Mouse (Mus musculus): Measurements from ENCODE around the gene Tgm3.

The Tgm3 gene

DNA sequence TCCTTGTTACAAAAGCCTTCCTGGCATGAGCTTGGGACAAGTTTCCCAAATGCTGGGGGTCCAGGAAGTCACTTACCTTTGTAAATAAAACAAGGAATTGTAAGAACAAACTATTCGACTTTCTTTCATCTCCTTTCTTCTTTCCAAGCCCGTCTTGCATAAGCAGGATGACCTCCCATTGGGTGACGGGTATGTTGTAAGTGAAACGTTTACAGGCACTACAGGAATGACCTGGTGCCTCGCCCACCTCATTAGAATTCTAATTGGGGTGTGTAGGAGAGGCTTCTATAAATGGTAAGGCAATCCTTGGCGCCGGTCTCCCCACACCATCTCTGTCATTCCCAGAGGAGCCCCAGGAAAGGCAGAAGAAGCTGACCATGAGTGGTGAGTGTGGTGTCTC lies at the start of gene Tgm3:
TSS of gene Tgm3 (plus strand) at position 324 of the 400 bp plus-strand sequence.
- no peak for DNase-seq (ENCODE audit: low spot score)

DNA sequence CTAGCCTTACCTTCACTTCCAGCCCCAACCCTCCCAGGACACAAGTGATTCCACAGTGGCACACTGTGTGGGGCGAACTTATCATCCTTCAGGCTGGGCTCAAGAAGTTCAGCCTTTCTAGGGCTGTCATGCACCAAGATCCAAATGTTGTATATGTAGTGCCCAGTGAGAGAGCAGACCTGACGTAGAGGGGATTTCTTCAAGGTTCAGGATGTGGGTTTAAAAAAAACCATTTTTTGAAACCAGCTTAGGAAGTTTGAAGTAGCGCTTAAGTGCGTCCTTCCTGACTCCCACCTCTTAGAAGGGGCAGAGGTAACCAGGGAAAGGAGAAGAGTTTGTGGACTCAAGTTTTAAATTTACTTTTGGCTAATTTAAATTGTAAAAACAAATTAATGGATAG lies 31.5 kb upstream of the Tgm3 start:
- DNase-seq (ENCODE audit: low spot score), result no peak

DNA sequence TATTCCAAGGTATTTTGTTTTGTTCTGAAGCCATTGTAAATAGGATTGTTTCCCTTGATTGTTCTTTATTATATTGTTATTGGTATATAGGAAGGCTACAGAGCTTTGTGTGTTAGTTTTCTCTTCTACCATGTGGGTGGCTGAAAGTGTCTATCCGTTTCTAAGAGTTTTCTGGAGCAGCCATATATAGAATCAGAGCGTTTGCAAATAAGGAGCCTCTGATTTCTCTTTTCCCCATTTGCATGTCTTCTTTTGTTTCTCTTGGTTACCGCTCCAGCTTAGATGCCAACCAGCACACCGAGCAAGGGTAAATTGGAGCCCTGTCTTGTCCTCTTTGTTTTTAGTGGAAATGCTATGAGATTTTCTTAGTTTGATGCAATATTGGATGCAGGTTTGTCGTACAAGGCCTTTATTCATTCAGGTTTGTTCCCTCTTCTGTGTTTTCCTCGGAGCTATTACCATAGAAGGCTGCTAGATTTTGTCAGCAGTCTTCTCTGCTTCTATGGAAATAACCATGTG lies 24.6 kb upstream of the Tgm3 start:
- no peak for DNase-seq (ENCODE audit: low spot score)

DNA sequence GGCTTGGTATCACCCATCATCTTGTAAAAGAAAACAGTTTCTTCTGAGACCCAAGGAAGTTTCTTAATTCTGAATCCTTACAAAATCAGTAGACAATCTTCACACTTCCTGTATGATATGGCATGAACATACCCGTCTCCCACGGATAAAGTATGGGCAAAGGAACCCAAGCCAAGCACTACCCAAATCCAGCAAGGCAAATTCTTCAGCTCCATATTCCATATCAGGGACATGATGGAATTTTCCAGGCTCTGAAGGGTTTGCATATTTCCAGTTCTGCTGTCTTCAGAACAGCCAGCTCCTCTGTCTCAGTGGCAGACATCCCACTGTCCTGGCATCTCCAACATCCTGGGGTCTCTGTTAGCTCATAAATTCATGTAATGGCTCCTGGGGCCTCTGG lies 22.5 kb upstream of the Tgm3 start:
- no peak for DNase-seq (ENCODE audit: low spot score)

DNA sequence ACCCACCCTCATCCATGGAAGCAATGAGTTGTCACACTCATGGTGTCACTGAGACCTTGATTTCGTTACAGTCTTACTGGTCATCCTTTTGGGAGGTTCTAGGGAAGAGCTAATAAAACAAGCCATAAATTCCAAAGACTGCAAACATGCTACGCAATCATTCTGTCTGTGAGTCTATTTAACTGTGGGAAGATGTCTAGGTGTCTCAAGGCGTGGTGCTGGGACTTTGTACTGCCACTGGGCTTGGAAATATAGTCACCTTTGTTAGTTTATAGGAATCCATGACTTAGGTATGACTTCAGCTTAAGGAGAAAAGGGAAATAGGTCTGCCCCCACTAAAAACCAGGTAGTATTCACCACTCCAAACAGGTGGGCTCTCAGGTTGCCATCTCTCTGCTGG lies 17.7 kb upstream of the Tgm3 start:
- no peak for DNase-seq (ENCODE audit: low spot score)

DNA sequence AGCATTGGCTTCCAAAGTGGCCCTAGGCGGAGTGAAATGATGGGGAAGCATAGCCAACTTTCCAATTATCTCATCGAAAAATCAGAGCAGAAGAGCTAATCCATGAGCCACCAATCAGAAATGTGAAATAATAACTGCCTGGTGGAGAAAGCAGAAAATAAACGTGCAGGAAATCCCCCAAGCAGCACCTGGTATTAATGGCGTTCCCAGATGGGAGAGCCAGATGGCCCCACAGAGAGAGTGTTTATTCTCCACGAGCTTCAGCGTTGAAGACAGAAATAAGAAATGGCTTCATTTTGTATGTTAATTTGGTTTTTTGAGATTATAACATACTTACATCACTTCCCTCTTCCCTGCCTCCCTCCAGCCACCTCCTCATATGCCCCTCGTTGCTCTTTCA lies 13.7 kb upstream of the Tgm3 start:
- DNase-seq (ENCODE audit: low spot score), result no peak

DNA sequence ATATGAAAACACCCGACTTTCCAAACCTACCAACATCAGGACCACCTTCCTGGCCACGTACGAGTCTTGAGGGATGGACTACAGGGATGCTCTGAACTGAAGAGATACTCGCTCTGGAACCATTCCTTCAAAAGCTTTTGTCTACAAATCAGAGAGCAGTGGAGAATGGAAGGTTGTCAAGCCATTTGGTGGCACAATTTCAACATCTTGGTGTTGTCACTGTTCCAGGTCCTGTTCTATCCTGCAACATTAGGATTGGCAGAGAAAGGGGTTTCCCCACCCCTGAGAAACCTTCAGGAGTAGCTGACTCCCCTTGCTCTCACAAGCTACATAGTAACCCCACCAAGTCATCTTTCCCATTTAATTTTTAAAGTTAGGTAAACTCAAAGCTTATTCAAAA lies 12.9 kb upstream of the Tgm3 start:
- DNase-seq (ENCODE audit: low spot score), result no peak

DNA sequence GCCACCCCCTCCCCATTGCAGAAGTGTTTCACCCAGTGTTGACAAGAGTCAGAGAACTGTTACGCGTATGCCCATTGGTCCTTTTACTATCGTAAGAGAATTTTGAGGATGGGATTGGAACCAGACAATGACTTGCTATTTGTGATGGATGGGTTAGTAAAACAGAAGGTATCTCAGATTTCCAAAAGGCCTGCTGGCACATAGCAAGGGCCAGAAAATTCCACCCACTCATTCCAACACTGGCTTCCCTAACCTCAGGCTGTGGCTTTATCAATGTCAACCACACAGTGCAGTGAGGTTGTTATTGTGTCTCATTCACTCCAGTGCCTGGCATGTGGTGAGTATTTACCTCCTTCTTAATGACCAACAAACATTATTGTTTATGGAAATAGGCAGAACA lies 11.5 kb upstream of the Tgm3 start:
- no peak for DNase-seq (ENCODE audit: low spot score)

DNA sequence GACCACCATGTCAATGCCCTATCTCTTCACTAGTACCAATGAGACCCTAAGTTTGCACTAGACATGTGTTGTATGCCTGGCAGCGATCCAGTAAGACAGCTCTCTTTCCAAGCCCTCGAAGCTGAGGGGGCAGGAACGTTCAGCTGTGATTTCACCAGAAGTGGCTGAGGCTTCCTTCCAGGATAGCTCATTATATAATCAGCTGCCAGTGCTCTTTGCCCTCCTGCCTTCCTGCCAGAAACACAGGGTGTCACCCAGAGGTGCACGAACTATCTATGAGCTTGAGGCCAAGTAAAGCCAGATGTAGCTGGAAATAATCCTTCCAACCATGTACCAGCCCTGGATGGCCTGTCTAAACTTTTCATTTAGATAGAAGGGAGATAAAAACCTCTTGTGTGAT lies 8.1 kb upstream of the Tgm3 start:
- no peak for DNase-seq (ENCODE audit: low spot score)

DNA sequence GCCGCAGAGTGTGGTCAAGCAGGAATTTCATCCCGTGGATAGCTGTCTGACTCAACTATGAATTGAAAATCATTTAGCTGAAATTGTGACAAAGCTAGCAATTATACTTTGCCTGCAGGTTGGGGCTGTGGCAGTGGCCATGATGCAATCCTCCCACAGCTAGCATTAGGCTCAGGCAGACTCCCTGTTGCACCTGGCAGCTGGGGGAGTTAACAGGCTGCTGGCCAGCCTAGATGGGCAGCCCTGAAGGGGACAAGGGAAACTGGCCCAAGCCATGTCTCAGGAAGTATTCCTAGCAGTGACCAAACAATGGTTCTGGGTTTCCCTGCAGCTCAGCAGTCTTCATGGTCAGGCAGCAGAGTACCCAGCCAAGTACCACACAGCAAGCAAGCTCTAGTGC lies 2.8 kb upstream of the Tgm3 start:
- no peak for DNase-seq (ENCODE audit: low spot score)

DNA sequence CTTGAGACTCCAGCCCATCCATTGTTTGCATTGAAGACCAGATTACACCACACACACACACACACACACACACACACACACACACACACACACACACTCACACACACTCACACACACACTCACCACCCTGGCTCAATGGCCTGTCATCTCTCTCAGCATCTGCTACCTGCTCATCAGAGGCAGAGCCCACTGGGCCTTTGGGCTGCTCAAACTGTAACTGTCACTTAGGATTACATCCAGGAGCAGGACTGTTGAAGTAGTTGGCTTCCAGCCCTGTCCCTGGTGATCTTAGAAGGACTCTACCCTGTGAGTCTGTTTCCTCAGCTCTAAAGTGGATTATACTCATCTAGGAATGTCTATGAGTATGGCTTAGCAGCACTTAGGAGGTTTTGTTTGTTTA lies 1.5 kb downstream of the Tgm3 start:
- no peak for DNase-seq (ENCODE audit: low spot score)

DNA sequence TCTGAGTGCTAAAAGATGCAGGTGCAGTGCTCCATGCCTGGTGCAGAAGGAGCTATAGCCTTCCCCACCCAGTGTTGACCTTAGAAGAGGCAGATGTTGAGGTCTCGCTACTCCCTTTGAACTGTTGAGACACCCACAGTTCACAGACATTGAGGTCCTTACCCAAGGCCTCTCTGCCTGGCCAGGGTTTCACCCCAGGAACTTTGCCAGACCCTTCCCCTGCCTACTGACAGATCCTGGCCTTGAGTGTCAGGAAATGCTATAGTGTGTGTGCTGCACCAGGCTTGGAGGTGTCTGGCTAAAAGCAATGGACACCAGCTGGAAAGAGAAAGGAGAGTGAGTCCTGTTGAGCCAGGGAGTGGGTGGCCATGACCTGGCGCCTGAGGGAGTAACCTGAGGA lies 3.0 kb downstream of the Tgm3 start:
- no peak for DNase-seq (ENCODE audit: low spot score)

DNA sequence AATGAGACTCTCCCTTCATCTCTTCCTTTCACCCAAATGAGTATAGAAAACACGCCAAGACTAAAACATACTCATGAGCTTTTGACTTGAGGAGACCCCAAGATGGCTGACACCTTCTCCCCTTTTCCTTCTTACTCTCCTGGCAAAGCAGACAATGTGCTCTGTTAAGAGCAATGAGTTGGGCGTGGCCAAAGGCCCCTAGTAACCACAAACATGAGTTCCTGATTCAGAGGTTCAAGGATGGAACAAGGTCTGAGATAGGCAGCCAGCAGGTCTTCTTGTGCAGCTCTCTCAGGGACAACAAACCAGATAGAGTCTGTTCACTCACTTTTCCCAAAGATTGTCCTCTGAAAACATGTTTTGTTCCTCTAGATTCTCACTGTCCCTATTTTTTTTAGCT lies 5.9 kb downstream of the Tgm3 start:
- DNase-seq (ENCODE audit: low spot score), result no peak

DNA sequence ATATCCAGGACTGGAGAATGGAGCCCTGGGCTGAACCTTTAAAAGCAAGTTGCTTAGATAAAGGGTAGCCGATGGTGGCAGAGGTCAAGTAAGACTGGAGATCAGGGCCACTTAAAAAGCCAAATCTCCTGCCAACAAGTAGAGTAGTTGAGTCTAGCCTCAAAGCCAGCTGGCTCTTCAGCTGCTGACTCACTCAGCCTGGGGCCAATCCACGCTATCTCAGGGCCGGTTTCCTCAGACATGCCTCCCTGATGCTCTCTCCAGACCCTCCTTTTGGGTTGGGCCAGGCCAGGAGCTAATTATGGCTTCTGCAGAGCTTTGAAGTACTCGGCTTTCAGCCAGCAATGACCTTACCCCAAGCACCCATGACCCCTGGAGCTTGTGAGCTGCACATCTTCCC lies 15.7 kb downstream of the Tgm3 start:
- no peak for DNase-seq (ENCODE audit: low spot score)

DNA sequence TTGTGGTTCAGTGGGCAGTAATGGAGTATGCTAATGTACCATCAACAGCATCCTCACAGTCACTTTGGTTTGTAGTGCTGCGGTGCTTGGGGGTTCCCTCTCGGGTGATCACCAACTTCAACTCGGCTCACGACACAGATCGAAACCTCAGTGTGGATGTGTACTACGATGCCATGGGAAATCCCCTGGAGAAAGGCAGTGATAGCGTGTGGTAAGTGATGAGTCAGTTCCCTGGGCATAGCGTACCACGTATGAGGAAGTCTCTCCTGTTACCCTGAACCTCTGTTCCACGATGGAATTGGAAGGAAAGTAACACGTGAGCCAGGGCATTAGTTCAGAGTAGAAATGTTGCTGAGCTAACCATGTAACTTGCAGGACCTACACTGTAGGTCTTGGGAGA lies 17.7 kb downstream of the Tgm3 start:
- DNase-seq (ENCODE audit: low spot score), result no peak

DNA sequence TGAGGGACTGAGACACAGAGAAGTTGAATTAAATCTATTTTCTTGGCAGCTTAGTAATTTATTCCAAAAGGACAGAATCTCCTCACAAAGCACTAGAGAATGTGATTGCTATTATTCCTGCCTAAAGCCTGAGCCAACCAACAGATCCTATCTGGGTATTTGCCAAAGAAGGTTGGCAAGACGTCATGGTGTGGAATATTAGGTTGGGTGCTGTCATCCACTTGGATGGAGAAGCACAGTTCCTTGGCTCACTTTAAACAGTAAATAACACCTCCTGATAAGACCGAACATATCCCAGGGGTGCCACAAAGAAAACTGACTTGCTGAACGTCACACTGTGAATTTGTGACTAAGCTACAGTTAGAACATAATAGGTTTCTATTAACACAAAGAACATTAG lies 20.5 kb downstream of the Tgm3 start:
- no peak for DNase-seq (ENCODE audit: low spot score)

DNA sequence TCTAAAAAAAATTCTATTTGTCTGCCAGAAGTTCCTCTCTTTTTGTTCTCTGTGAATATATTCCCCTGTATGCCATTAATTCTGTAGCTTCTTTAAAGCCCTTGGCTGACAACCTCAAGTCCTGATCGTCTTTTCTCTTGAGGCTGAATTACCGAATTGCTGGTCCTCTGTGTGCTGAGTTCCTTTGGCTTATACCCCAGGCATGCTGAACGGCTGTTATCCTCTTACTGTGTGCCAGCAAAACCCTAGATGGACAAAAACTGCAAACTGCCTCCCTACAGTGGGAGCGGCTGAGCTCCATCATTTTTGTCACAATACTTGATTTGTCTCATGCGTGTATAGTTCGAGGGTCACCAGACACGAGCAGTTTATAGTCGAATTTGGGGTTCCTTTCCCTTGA lies 24.7 kb downstream of the Tgm3 start:
- DNase-seq (ENCODE audit: low spot score), result no peak

DNA sequence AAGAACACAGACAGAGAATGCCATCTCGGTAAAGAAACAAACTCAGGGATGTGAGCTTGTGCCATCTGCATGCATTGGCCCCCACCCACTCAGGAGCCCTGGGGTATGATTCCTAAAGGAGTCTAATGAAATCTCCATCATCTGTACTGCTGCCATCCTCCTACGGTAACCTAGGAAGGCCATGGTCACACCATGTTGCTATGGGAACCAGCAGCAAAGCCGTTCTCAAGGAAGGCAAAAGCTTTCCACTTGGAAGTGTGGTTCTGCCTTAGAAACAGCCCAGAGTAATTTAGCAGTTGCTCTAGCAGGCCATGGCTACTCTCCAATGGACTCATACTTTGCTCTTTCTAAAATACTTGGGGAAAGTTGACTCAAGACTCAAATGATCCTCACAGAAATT lies 26.8 kb downstream of the Tgm3 start:
- no peak for DNase-seq (ENCODE audit: low spot score)

DNA sequence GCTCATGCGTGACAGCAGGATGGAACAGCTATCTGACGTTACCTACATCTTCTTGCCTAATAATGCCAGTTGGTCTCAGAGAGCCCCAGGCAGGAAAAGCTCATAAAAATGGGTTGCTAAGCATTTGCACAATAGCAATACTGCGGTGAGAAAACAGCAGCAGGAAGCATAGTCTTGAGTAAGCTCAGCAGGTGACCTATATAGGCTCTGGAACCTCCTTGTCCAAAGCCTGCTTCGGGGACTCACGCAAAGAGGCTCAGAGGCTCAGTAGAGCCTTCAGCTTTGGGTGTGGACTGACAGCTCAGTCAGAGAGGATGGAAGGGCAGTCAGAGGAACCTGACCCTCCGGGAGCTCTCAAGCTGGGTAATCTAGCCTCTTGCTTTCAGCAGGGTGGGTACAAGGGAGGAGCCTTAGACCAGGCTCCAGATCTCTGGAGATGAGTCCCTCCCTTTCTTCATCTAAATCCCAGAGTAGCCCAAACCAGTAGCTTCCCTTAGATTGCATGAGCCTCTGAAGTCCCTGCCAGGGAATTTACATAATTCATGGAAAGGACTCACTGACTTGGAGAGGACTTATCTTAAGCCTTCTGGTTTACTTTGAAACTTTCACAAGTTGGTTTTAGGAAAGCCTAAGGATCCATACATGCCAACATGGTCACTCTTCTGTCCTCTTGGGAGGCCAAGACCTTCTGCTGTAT lies 28.2 kb downstream of the Tgm3 start:
- DNase-seq (ENCODE audit: low spot score), result no peak

DNA sequence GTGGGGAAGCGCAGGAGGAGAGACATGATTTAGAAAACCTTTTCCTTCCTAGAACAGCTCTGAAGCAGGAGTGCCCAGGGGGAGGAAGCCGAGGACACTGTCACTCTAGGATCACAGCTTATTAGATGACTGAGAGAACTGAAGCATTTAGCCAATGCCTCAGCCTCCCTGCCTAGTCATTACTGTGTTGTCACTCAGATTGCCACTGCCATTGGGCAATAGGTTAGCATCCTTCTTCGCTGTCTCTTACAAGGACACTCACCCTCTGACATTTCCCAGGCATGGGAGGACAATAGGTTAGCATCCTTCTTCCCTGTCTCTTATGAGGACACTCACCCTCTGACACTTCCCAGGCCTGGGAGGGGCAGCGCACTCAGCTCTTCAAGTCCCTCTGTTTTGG lies 31.7 kb downstream of the Tgm3 start:
- DNase-seq (ENCODE audit: low spot score), result no peak

DNA sequence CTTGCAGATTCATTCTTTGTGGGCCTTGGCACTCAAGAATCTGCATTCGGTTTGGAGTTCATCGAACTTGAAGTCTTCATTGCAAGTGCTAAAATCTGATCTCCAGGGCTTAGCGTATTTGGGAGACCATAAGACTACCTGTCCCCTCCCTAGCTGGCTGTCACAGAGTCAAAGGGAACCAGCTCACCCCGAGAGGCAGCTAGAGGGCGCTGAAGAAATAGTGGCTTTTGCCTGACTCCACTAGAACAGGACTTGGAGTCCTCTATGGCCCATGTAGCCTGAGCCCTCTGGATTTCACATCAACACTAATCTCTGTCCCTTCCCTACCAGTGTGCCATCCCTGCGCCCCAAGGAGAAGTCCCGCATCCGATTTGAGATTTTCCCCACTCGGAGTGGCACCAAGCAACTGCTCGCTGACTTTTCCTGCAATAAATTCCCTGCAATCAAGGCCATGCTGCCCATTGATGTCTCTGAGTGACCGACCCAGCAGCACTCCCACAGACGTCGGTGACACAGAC lies 35.8 kb downstream of the Tgm3 start:
- DNase-seq (ENCODE audit: low spot score), result no peak

DNA sequence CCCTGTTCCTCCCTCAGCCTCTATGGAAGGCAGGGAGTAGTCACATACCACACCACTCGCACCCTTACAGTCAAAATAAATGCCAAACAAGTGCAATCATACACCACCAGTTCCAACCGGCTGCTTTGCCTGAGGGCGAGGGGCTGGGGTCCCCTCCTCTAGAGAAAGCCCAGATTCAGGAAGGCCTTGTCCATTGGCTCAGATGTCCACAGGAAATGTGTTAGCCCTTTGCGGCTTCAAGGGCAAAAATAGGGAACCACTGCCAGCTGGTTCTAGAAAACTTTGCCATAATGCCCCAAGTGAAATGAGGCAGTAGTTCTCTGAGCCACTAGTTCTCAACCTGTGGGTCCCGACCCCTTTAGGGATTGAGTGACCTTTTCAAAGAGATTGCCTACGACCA lies 36.6 kb downstream of the Tgm3 start:
- no peak for DNase-seq (ENCODE audit: low spot score)

DNA sequence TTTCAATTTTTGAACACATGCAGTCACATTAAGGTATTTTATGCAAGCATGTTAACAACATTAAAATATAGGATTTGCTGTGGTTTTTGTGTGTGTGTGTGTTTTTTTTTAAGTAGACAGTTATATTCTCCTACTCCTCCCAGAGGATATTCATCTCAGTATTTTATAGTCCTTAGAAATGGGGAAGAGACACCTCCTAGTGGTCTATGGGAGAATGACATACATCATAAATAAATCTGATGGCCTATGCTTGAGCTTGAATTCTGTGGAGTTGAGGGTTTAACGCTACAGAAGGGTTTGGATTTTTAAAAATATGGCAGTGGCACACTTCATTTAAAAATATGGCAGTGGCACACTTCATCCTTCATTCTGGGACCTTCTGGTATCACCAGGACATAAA lies 46.0 kb downstream of the Tgm3 start:
- no peak for DNase-seq (ENCODE audit: low spot score)

DNA sequence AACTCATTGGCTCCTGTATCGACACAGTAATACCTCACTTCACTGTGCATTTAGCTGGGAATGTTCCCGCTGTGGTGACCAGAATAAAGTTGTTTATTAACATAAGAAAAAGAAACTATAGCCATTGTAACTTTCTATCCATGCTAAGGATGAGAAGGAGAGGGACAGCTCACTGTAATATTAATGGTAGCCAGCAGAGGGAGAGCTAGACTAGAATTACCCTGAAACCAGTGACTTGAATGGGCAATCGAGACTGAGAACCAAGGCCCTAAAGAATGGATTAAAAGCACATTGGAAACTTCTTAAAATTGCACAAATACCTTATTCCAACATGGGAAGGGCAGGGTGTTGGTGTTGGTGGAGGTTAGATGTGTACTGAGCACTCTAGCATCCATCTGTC lies 56.1 kb downstream of the Tgm3 start:
- no peak for DNase-seq (ENCODE audit: low spot score)
